Mouse (Mus musculus) MEL (cell line): ENCODE results near the gene Ankfy1. TPM values are rescaled to one million over a fixed set of nuclear protein-coding genes. Genes with fewer than 3 reads are reported as not detected.
A peak's percentile ranks its signal among the peaks of the same experiment; 100 is the strongest.

ENCODE experiments used
- DNase-seq: peaks from one replicate; pipeline ENCODE4 v3.0.0; 2011; ENCODE audit warnings: low read depth, low spot score
- H3K27ac ChIP-seq: 2 replicates; pipeline ENCODE4 v1.5.1; 2012; ENCODE audit warnings: low read depth, mild to moderate bottlenecking, control low read depth, low read length, moderate library complexity; ENCODE audit not compliant: control insufficient read depth
- H3K27me3 ChIP-seq, 2 experiments: fragments of 150-350 bp in 1 of 2; sonication (generic) in 1 of 2; 2 replicates each; pipeline ENCODE4 v1.6.1; 2012; ENCODE audit warnings: low read length in 2 of 2, mild to moderate bottlenecking in 2 of 2, improper control_type of control experiment in 1 of 2, moderate library complexity in 1 of 2; ENCODE audit not compliant: insufficient read depth in 2 of 2, control insufficient read depth in 1 of 2
- H3K36me3 ChIP-seq, 2 experiments: 2 replicates each; pipeline ENCODE4 v1.6.1; 2012 to 2014; ENCODE audit warnings: low read length in 2 of 2, improper control_type of control experiment in 1 of 2, inconsistent platforms in 1 of 2, mild to moderate bottlenecking in 1 of 2; ENCODE audit not compliant: insufficient read depth in 2 of 2, control insufficient read depth in 1 of 2
- H3K4me1 ChIP-seq, 2 experiments: fragments of 150-350 bp in 1 of 2; sonication (generic) in 1 of 2; 2 replicates each; pipeline ENCODE4 v1.6.1; 2012; ENCODE audit warnings: low read length in 2 of 2, improper control_type of control experiment in 1 of 2, mild to moderate bottlenecking in 1 of 2; ENCODE audit not compliant: insufficient read depth in 2 of 2, control insufficient read depth in 1 of 2
- H3K4me3 ChIP-seq, 2 experiments: fragments of 150-350 bp in 1 of 2; sonication (generic) in 1 of 2; 2 replicates each; pipeline ENCODE4 v1.5.1; 2012; ENCODE audit warnings: low read depth in 2 of 2, low read length in 2 of 2, mild to moderate bottlenecking in 2 of 2, moderate library complexity in 2 of 2, control low read depth in 1 of 2, improper control_type of control experiment in 1 of 2; ENCODE audit not compliant: control insufficient read depth in 1 of 2, insufficient read depth in 1 of 2
- H3K79me2 ChIP-seq: 2 replicates; pipeline ENCODE4 v1.6.1; 2012; ENCODE audit warnings: mild to moderate bottlenecking, low read length, moderate library complexity; ENCODE audit not compliant: control insufficient read depth, poor library complexity, insufficient read depth
- H3K9ac ChIP-seq: 2 replicates; pipeline ENCODE4 v1.6.1; 2012; ENCODE audit warnings: low read depth, mild to moderate bottlenecking, control low read depth, low read length, moderate library complexity; ENCODE audit not compliant: control insufficient read depth, poor library complexity, severe bottlenecking
- H3K9me3 ChIP-seq: fragments of 150-350 bp; sonication (generic); replicated peaks from 2 replicates; pipeline ENCODE4 v1.6.1; 2012; ENCODE audit warnings: mild to moderate bottlenecking, low read length, improper control_type of control experiment, moderate library complexity; ENCODE audit not compliant: insufficient read depth
- BHLHE40 ChIP-seq: IDR thresholded peaks from 2 replicates; pipeline ENCODE4 v1.6.1; 2012; ENCODE audit warnings: low read depth, mild to moderate bottlenecking, inconsistent platforms, low read length, improper control_type of control experiment, borderline replicate concordance
- CHD1 ChIP-seq: IDR thresholded peaks from 2 replicates; pipeline ENCODE4 v1.6.1; 2012; ENCODE audit warnings: low read depth, mild to moderate bottlenecking, inconsistent platforms, low read length, improper control_type of control experiment
- CHD2 ChIP-seq: IDR thresholded peaks from 2 replicates; pipeline ENCODE4 v1.6.1; 2011; ENCODE audit warnings: low read length, improper control_type of control experiment
- CTCF ChIP-seq, 3 experiments: IDR thresholded peaks in 2 of 3; conservative IDR thresholded peaks in 1 of 3; 2 replicates each; pipeline ENCODE4 v1.5.1; 2011 to 2012; ENCODE audit warnings: low read length in 3 of 3, low read depth in 2 of 3, mild to moderate bottlenecking in 2 of 3, improper control_type of control experiment in 1 of 3, inconsistent platforms in 1 of 3, mixed read lengths in 1 of 3, moderate library complexity in 1 of 3; ENCODE audit not compliant: control insufficient read depth in 1 of 3, insufficient read depth in 1 of 3, poor library complexity in 1 of 3, severe bottlenecking in 1 of 3
- E2F4 ChIP-seq: IDR thresholded peaks from 2 replicates; pipeline ENCODE4 v1.6.1; 2011; ENCODE audit warnings: low read depth, low read length, improper control_type of control experiment, borderline replicate concordance
- ELF1 ChIP-seq: IDR thresholded peaks from 2 replicates; pipeline ENCODE4 v1.6.1; 2014; ENCODE audit warnings: low read depth, mild to moderate bottlenecking, inconsistent platforms, low read length, improper control_type of control experiment, moderate library complexity
- ETS1 ChIP-seq: IDR thresholded peaks from 2 replicates; pipeline ENCODE4 v1.6.1; 2012; ENCODE audit warnings: low read depth, mild to moderate bottlenecking, inconsistent platforms, low read length, improper control_type of control experiment, moderate library complexity
- GABPA ChIP-seq: IDR thresholded peaks from 2 replicates; pipeline ENCODE4 v1.6.1; 2012; ENCODE audit warnings: low read depth, mild to moderate bottlenecking, inconsistent platforms, low read length, improper control_type of control experiment, moderate library complexity
- GATA1 ChIP-seq: IDR thresholded peaks from 2 replicates; pipeline ENCODE4 v1.6.1; 2011; ENCODE audit warnings: low read depth, low read length, improper control_type of control experiment
- JUND ChIP-seq: IDR thresholded peaks from 2 replicates; pipeline ENCODE4 v1.6.1; 2011; ENCODE audit warnings: low read depth, mild to moderate bottlenecking, improper control_type of control experiment, low read length
- KAT2A ChIP-seq: conservative IDR thresholded peaks from 2 replicates; pipeline ENCODE4 v1.6.1; 2012; ENCODE audit warnings: low read depth, low read length, improper control_type of control experiment, inconsistent platforms
- MAFK ChIP-seq: IDR thresholded peaks from 2 replicates; pipeline ENCODE4 v1.6.1; 2011; ENCODE audit warnings: low read depth, mild to moderate bottlenecking, low read length, improper control_type of control experiment, borderline replicate concordance
- MAX ChIP-seq: IDR thresholded peaks from 2 replicates; pipeline ENCODE4 v1.6.1; 2011; ENCODE audit warnings: low read length, improper control_type of control experiment
- MAZ ChIP-seq: IDR thresholded peaks from 2 replicates; pipeline ENCODE4 v1.6.1; 2012; ENCODE audit warnings: low read depth, mild to moderate bottlenecking, inconsistent platforms, low read length, improper control_type of control experiment
- MEF2A ChIP-seq: IDR thresholded peaks from 2 replicates; pipeline ENCODE4 v1.6.1; 2014; ENCODE audit warnings: low read depth, mild to moderate bottlenecking, inconsistent platforms, low read length, improper control_type of control experiment; ENCODE audit not compliant: poor library complexity, insufficient replicate concordance, severe bottlenecking; ENCODE audit errors: extremely low read depth
- MXI1 ChIP-seq: IDR thresholded peaks from 2 replicates; pipeline ENCODE4 v1.6.1; 2011; ENCODE audit warnings: mild to moderate bottlenecking, low read depth, low read length, improper control_type of control experiment
- MYB ChIP-seq: IDR thresholded peaks from 2 replicates; pipeline ENCODE4 v1.6.1; 2011; ENCODE audit warnings: mild to moderate bottlenecking, low read depth, low read length, improper control_type of control experiment
- MYC ChIP-seq: IDR thresholded peaks from 2 replicates; pipeline ENCODE4 v1.6.1; 2011; ENCODE audit warnings: low read depth, mild to moderate bottlenecking, low read length, improper control_type of control experiment, moderate library complexity
- NELFE ChIP-seq: IDR thresholded peaks from 2 replicates; pipeline ENCODE4 v1.6.1; 2011; ENCODE audit warnings: low read depth, low read length, improper control_type of control experiment
- NRF1 ChIP-seq: IDR thresholded peaks from 2 replicates; pipeline ENCODE4 v1.6.1; 2014; ENCODE audit warnings: low read depth, mild to moderate bottlenecking, inconsistent platforms, low read length, improper control_type of control experiment, moderate library complexity; ENCODE audit not compliant: poor library complexity, insufficient read depth, severe bottlenecking
- POLR2A ChIP-seq, 2 experiments: IDR thresholded peaks; 2 replicates each; pipeline ENCODE4 v1.6.1; 2011 to 2012; ENCODE audit warnings: low read length in 2 of 2, mild to moderate bottlenecking in 2 of 2, control low read depth in 1 of 2, improper control_type of control experiment in 1 of 2, low read depth in 1 of 2, moderate library complexity in 1 of 2; ENCODE audit not compliant: control insufficient read depth in 1 of 2, insufficient read depth in 1 of 2, poor library complexity in 1 of 2
- POLR2AphosphoS2 ChIP-seq: IDR thresholded peaks from 2 replicates; pipeline ENCODE4 v1.6.1; 2011; ENCODE audit warnings: low read length, improper control_type of control experiment
- POLR2AphosphoS5 ChIP-seq: IDR thresholded peaks from 2 replicates; pipeline ENCODE4 v1.6.1; 2012; ENCODE audit warnings: low read depth, borderline replicate concordance, mild to moderate bottlenecking, inconsistent platforms, low read length, moderate library complexity, mixed read lengths
- RAD21 ChIP-seq: IDR thresholded peaks from 2 replicates; pipeline ENCODE4 v1.6.1; 2011; ENCODE audit warnings: mild to moderate bottlenecking, low read depth, low read length, improper control_type of control experiment
- RCOR1 ChIP-seq: IDR thresholded peaks from 2 replicates; pipeline ENCODE4 v1.6.1; 2012; ENCODE audit warnings: low read depth, mild to moderate bottlenecking, inconsistent platforms, low read length, improper control_type of control experiment
- SIN3A ChIP-seq: IDR thresholded peaks from 2 replicates; pipeline ENCODE4 v1.6.1; 2012; ENCODE audit warnings: low read length, improper control_type of control experiment, inconsistent platforms
- SMC3 ChIP-seq: IDR thresholded peaks from 2 replicates; pipeline ENCODE4 v1.6.1; 2011; ENCODE audit warnings: low read depth, low read length, improper control_type of control experiment
- TAL1 ChIP-seq: IDR thresholded peaks from 2 replicates; pipeline ENCODE4 v1.6.1; 2012; ENCODE audit warnings: mild to moderate bottlenecking, inconsistent platforms, low read length, moderate library complexity, mixed read lengths
- TCF12 ChIP-seq: IDR thresholded peaks from 2 replicates; pipeline ENCODE4 v1.6.1; 2014; ENCODE audit warnings: low read depth, mild to moderate bottlenecking, inconsistent platforms, low read length, improper control_type of control experiment, moderate library complexity
- USF1 ChIP-seq: IDR thresholded peaks from 2 replicates; pipeline ENCODE4 v1.6.1; 2014; ENCODE audit warnings: low read depth, mild to moderate bottlenecking, inconsistent platforms, low read length, improper control_type of control experiment, moderate library complexity
- USF2 ChIP-seq, 2 experiments: IDR thresholded peaks; 2 replicates each; pipeline ENCODE4 v1.6.1; 2011 to 2012; ENCODE audit warnings: improper control_type of control experiment in 2 of 2, low read length in 2 of 2, borderline replicate concordance in 1 of 2, inconsistent platforms in 1 of 2, low read depth in 1 of 2, mild to moderate bottlenecking in 1 of 2; ENCODE audit not compliant: insufficient read depth in 1 of 2
- ZKSCAN1 ChIP-seq: IDR thresholded peaks from 2 replicates; pipeline ENCODE4 v1.6.1; 2012; ENCODE audit warnings: low read depth, mild to moderate bottlenecking, inconsistent platforms, low read length, improper control_type of control experiment, moderate library complexity
- ZMIZ1 ChIP-seq: IDR thresholded peaks from 2 replicates; pipeline ENCODE4 v1.6.1; 2012; ENCODE audit warnings: low read depth, mild to moderate bottlenecking, inconsistent platforms, low read length, improper control_type of control experiment, moderate library complexity
- ZNF384 ChIP-seq: IDR thresholded peaks from 2 replicates; pipeline ENCODE4 v1.6.1; 2012; ENCODE audit warnings: low read depth, mild to moderate bottlenecking, inconsistent platforms, low read length, improper control_type of control experiment
- polyA plus RNA-seq, 2 experiments: library from polyadenylated mRNA; stranded (reverse) in 1 of 2; unstranded in 1 of 2; fragments of >175 nt in 1 of 2; fragments of >200 nt in 1 of 2; gene quantifications; 2 replicates each; pipeline versions ENCODE4 v1.2.1 to v1.2.4; 2012; ENCODE audit warnings: low replicate concordance in 2 of 2, low read depth in 1 of 2; ENCODE audit not compliant: insufficient read length in 2 of 2, insufficient read depth in 1 of 2, missing spikeins in 1 of 2
- total RNA-seq: library from RNA; depleted of rRNA; stranded (reverse); fragments of 300-350 nt; gene quantifications from 2 replicates; pipeline ENCODE4 v1.2.3, GENCODE M21; 2012; rRNA removed

Ankfy1 gene
- total RNA-seq (148 and 175 TPM in 2 replicates), polyA plus RNA-seq (100 to 1,000 TPM in 1 of 2 experiments, 10 to 100 TPM in 1; 60.6 to 153 TPM)

- no peaks in the 10 kb centered on the region for H3K9me3 ChIP-seq
- H3K79me2 ChIP-seq = peaks cover 38% of the 10 kb centered on the region
- peak within 1 kb of the TSS; percentile 84 for H3K27ac ChIP-seq
- H3K4me1 ChIP-seq = peaks cover 34 to 45% of the 10 kb centered on the region in 2 experiments
- peak within 1 kb of the TSS; percentile 91 for H3K9ac ChIP-seq
- H3K36me3 ChIP-seq = peaks cover 0 to 70% of the 10 kb centered on the region in 2 experiments; a peak in 2 of 4 replicates
- no peaks in the 10 kb centered on the region for H3K27me3 ChIP-seq
- peak within 1 kb of the TSS; percentile 73 to 99 for H3K4me3 ChIP-seq
- peak; percentile 99 for DNase-seq
- no peak for TF ChIP-seq SMC3
- TF ChIP-seq KAT2A = no peak
- TF ChIP-seq GATA1 = no peak
- peak; percentile 98 for TF ChIP-seq CHD2
- TF ChIP-seq BHLHE40 = no peak
- TF ChIP-seq ZMIZ1 = peak; percentile 39
- no peak; the same call in 1 of the 2 replicates for TF ChIP-seq RCOR1
- TF ChIP-seq JUND = no peak
- no peak for TF ChIP-seq E2F4
- peak; percentile 53; the same call in 1 of the 2 replicates for TF ChIP-seq MAX
- peak; percentile 74 for TF ChIP-seq ELF1
- no peak for TF ChIP-seq TAL1
- TF ChIP-seq USF1 = no peak
- peak; percentile 73 for TF ChIP-seq MAZ
- TF ChIP-seq MAFK = no peak
- no peak for TF ChIP-seq CTCF (IDR thresholded peaks at IDR 0.05 in 2 of 3, conservative IDR thresholded peaks at IDR 0.05 in 1 of 3; ENCODE audit: control insufficient read depth in 1 of 3, insufficient read depth in 1 of 3, low read depth in 2 of 3, low read length in 3 of 3, poor library complexity in 1 of 3, severe bottlenecking in 1 of 3)
- TF ChIP-seq MXI1 = peak; percentile 85
- TF ChIP-seq MYC = peak; percentile 14; the same call in 1 of the 2 replicates
- 0 out of 2 replicates have a peak, but pooled peaks have one; percentile 43 for TF ChIP-seq ZKSCAN1
- TF ChIP-seq ZNF384 = no peak
- TF ChIP-seq POLR2AphosphoS2 = peak; percentile 99
- peak; percentile 89 to 97 for TF ChIP-seq POLR2A (IDR thresholded peaks at IDR 0.05; ENCODE audit: control insufficient read depth in 1 of 2, insufficient read depth in 1 of 2, low read depth in 1 of 2, low read length in 2 of 2, poor library complexity in 1 of 2)
- TF ChIP-seq SIN3A = peak; percentile 87
- TF ChIP-seq MYB = no peak
- TF ChIP-seq USF2 (IDR thresholded peaks at IDR 0.05; ENCODE audit: borderline replicate concordance in 1 of 2, insufficient read depth in 1 of 2, low read depth in 1 of 2, low read length in 2 of 2) = no peak
- TF ChIP-seq MEF2A = no peak
- TF ChIP-seq TCF12 = peak; percentile 45
- peak; percentile 69; the same call in 1 of the 2 replicates for TF ChIP-seq POLR2AphosphoS5
- TF ChIP-seq RAD21 = no peak
- no peak for TF ChIP-seq GABPA
- no peak for TF ChIP-seq CHD1
- TF ChIP-seq NRF1 = no peak
- TF ChIP-seq ETS1 = peak; percentile 45; the same call in 1 of the 2 replicates
- peak; percentile 97 for TF ChIP-seq NELFE
These were observed at the start of gene Ankfy1 for GRCm38 (mm10) chr11:72689551-72690510. TSS of gene Ankfy1 (plus strand) at chr11:72690006.
